Mouse (Mus musculus) splenic B cell, adult 2 months (primary cell): Measurements from ENCODE around the gene Ripor3.

Experiments
- DNase-seq: peaks from one replicate; pipeline ENCODE4 v3.0.0-alpha.2; 2011; ENCODE audit warnings: low read depth, low spot score
- H3K27me3 ChIP-seq: 2 replicates; pipeline ENCODE4 v1.6.1; 2012; ENCODE audit warnings: mild to moderate bottlenecking, low read length, moderate library complexity, mixed read lengths; ENCODE audit not compliant: control insufficient read depth, poor library complexity, insufficient read depth, severe bottlenecking
- H3K36me3 ChIP-seq: 2 replicates; pipeline ENCODE4 v1.6.1; 2012; ENCODE audit warnings: mild to moderate bottlenecking, low read length, moderate library complexity, mixed read lengths; ENCODE audit not compliant: control insufficient read depth, poor library complexity, insufficient read depth, severe bottlenecking

Gene Ripor3

DNA sequence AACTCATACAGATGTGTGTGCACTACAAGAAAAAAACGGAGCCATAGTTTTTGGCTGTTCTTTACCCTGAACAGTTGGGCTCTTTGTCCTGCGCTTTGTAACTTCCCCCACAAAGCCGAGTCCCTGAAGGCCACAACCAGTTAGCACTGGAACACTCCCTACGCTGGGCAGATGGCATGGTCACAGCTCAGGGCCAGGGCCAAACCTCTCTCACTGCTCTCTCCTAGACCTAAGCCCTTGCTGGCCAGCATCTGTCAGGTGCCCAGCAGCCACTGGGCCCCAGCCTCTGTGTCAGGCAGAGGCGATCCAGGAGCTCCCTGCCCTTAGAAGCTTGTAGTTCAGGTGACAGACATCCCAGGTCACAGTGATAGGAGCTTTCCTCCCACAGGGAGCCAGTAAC is 65.0 kb downstream of the Ripor3 start:
- no peaks in the 10 kb centered on the region for H3K36me3 ChIP-seq
- no peak for DNase-seq
- H3K27me3 ChIP-seq: no peaks in the 10 kb centered on the region

DNA sequence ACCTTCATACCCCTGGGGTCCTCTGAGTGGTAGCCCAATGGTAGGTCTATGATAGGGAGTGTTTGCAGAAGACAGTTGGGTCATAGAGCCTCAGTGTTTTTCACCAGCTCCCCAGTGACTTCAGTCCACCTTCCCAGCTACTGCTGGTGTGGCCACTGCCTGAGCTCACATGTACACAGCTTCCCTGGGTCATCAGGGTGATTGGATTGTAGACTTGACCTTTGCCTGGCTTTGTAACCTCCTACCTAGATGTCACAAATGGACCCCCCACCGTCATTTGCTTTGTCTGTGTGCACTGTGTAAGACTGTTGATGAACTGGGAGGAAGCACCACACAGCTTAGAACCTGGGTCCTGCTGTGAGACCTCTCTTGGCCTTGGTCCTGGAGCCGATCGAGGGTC is 66.2 kb downstream of the Ripor3 start:
- no peak for DNase-seq
- no peaks in the 10 kb centered on the region for H3K27me3 ChIP-seq
- H3K36me3 ChIP-seq: no peaks in the 10 kb centered on the region

DNA sequence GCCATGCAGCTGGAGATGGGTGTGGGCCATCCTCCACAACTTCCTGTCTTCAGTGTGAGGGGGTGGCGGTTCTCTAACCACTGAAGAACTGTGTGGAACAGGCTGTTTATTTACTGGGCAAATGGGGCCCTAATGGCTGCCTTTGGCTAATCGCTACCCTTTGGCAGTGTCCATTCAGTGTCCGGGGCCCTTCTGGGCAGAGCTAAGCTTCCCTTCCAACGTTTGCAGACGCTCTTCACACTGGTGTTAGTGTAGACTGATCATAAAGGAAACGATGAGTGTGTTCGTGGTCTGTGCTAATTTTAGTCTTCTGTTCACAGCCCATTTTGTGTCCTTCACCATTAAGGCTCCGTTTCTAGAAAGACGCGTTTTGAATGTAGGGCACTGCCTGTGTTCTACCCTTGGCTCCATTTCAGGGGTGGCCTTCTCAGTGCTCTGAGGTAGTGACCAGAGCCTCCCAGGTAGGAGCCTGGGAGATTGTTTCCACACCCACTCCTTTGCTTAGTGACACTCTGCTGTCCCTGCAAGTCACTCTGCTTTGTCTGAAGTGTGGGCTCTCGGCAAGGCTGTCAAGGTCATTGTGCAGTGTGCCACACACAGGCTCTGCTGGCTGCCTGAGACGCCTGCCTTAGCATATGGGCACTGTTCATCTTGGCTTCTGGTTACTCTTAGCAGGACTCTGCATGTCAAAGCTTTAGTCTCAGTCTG is 67.3 kb downstream of the Ripor3 start:
- peak; percentile 58 for DNase-seq
- H3K36me3 ChIP-seq: no peaks in the 10 kb centered on the region
- H3K27me3 ChIP-seq: no peaks in the 10 kb centered on the region

DNA sequence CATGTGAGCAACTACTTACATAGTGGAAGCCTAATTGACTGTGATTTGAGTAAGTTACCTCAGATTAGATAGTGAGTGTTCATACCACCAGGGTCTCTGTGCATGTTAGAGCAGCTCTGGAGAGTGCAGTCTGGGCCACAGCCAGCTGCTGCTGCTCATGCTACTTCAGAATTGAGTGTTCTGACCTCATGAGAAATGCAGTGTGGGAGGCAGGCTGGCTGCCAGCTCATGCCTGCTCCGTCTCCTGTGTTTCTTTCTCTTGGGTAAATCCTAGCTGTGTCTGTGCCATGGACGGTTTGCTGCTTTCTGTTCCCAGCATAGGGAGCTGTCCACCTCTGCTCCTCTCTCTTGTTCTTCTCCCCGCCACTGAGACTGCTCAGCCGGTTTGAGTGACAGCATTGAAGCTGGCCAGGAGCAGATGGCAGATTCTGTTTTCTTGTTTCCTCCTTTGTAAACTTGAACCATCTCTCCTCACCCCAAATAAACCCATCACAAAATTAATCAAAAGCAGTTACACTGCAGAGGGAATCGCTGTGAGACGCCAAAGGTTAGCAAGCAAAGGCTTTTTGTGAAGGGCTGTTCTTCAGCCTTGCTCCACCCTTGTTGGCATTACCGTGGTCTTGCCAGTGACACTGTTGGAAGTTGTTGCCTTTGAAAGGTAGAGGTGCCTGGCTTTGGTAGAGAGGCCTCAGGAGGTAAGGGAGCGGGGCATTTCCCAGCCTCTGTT is 68.1 kb downstream of the Ripor3 start:
- no peak for DNase-seq
- Histone ChIP-seq H3K36me3 (no peaks in the 10 kb centered on the region), H3K27me3 (no peaks in the 10 kb centered on the region)

DNA sequence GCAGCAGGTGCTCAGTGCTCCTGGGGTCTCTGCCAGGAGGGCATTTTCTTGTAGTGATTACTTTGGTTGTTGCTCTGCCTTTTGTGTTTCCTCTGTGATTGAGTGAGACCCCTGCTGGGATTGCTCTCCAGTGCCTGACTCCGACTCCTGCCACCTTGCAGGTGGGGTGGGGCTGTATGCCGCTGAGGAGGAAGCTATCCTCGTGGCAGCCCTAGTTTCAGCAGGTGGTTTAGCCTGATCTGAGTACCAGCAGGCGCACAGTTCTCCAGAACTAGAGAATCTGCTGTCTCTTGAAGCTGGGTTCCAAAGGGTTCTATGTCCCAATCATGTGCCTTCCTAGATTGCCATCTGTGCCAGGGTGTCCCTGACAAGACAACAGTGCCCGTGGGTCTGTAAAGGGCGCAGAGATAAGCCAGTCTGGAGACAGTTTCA is 68.7 kb downstream of the Ripor3 start:
- H3K36me3 ChIP-seq: no peaks in the 10 kb centered on the region
- no peak for DNase-seq
- H3K27me3 ChIP-seq: no peaks in the 10 kb centered on the region

DNA sequence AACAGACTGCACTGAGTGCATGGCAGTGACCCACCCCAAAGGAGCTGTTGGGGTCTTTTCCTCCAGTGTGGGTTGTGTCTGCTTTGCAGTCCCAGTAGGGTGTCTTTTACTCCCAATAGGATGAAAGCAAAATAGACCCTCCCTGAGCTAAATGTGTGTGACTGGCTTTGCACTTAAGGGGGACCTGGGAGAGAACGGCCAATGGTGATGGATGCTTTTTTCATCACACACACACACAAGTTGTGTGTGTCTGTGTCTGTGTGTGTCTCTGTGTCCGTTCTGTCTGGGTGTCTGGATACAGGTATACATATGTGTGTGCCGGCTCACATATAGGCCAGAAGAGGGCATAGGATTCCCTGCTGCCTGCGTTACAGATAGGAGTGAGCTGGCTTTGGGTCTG is 69.1 kb downstream of the Ripor3 start:
- DNase-seq: no peak
- Histone ChIP-seq H3K27me3 (no peaks in the 10 kb centered on the region), H3K36me3 (no peaks in the 10 kb centered on the region)

DNA sequence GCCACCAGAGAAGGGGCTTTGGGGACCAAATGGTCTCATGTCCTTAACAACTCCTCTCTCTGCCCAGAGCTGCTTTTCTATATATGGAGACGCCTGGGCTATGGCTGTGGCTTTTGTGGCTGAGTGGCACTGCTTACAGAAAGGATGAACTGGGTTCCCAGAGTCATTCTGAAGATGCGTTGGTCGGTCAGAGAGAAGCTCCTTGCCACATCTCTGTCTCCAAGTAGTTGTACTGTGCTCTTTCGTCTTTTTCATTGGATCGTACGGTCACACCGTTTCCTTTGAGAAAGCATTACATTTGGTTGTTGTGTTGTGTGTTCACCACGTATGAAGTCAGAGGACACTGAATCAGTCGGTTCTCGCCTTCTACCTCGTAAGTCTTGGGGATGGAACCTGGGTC is 69.8 kb downstream of the Ripor3 start:
- DNase-seq: no peak
- no peaks in the 10 kb centered on the region for H3K27me3 ChIP-seq
- H3K36me3 ChIP-seq: no peaks in the 10 kb centered on the region

DNA sequence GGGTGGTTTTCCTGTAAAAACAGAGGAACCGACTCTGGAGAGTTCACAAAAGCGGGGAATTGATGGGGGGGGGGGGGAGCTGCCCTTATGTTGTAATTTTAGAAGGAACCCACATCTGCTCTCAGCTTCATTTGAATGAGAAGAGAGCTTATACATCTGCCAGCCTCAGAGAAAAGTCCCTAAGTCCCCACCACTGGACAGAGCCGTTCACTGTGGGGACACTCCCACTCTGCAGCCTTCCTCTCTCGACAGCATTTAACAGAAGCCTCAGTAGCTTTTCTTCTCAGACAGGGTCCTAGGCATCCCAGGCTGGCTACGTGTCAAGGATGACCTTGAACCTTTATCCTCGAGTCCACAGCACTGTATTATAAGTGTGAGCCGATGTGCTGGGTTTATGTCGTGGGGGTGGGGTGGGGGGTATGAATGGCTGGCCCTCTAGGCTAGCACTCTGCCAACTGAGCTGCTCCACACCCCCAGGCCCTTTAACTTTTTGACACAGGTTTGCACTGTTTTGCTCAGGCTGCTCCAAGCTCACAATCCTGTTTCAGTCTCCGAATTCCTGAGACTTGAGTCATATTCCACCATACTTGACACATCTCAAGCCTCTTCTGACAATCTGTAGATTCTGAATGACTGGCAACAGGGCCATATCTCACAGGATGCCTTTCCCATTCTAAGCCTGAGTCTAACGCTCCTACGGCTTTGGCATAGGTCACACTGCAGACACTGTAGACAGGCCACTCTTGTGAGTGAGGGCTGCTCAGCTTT is 70.6 kb downstream of the Ripor3 start:
- Histone ChIP-seq H3K27me3 (no peaks in the 10 kb centered on the region), H3K36me3 (no peaks in the 10 kb centered on the region)
- DNase-seq: peak; percentile 41

DNA sequence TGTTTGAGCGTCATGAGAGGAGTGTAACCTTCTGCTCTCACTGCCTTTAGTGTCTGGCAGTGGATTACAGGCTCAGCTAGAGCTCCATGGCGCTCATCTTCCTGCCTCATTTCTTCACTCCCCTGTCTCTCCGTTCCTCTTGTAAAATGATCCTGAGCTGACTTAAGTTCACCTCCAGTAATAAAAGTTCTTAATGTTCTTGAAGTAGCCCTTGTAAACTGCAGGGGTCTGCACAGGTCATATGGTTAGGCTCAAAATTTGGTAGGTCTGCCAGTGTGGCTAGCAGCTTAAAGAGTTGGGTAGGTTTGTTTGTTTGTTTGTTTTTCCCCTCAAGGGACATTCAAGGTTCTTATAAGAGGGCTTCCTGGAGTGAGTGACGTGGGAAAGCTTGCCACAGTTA is 71.2 kb downstream of the Ripor3 start:
- H3K27me3 ChIP-seq: no peaks in the 10 kb centered on the region
- DNase-seq: no peak

DNA sequence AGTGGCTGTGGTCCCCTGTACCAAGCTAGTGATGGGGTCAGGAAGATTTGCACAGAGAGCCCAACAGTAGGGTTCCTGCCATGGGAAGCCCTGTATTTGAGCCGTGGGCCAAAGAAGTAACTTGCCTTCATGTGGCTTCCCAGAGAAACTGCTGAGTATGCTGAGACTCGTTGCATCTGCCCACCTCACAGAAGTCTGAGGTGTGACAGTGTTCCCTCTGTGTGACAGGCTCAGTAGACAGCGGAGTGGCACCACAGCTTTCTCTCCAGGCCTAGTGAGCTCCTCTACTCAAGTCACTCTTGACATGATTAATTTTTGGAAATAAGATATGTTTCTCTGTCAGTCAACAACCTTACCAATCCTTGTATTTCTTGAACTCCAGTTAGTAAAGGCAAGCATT is 71.6 kb downstream of the Ripor3 start:
- Histone ChIP-seq H3K27me3 (no peaks in the 10 kb centered on the region), H3K36me3 (no peaks in the 10 kb centered on the region)
- DNase-seq: no peak

More for the DNA sequence above, 71.2 kb downstream of the Ripor3 start:
- no peaks in the 10 kb centered on the region for H3K36me3 ChIP-seq

DNA sequence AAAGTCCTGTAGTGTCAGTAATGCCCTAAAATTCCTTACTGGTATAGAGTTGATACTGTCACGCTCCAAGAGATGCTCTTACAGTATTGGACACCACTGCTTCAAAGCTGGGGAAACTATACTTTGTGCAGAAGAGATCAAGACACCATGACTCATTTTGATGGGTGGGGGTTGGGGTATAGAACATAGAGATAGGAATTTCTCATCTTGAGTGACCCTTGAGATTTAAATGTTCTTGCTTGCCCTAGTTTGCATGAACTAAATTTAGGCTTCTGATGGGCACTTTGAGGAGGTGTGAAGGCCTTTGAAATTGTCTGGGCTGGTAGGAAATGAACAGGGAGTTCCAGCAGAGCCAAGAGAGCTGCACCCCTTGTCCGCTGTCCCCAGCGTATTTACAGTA is 74.5 kb downstream of the Ripor3 start:
- Histone ChIP-seq H3K36me3 (no peaks in the 10 kb centered on the region), H3K27me3 (no peaks in the 10 kb centered on the region)
- no peak for DNase-seq

DNA sequence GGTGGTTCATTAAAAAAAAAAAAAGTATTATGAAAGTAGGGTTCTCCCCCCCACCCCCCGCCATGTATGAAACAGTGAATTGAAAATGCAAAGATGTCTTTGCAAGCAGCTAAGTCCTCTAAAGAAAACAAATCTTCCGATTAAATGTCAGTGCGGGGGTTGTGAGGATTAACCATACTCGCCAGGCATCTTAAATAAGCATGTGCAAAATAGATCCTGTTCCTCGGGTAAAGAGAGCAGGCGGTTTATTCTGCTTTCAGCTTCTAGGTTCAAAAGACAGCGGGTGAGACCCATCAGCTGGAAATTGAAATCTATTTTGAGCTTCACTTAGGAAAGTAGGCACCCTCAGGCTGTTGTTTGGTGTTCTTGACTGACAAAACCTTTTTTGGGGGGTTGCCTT is 77.0 kb downstream of the Ripor3 start:
- no peaks in the 10 kb centered on the region for H3K36me3 ChIP-seq
- no peak for DNase-seq

DNA sequence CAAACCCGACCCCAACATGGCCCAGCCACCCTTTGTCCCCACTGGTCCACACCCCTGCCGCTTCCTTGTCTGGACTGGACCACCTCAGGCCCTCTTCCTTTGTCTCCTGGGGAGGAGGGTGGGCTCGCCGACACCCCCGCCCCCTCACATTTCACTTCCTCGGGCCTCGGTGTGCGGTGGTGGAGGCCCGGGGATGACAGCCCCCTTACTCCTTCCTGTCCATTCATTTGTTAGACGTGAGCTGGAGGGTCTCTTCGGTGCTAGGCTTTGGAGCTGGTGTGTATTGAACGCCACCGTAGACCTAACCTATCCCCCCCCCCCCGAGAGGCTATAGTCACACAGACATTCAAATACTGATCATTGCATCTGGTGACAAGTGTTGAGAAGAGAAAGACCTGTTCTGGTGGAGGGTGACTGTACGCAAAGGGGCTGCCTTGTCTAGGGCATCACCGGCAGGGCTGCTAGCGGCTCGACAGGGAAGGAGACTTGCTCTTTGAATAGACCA is 77.6 kb downstream of the Ripor3 start:
- Histone ChIP-seq H3K36me3 (no peaks in the 10 kb centered on the region), H3K27me3 (no peaks in the 10 kb centered on the region)
- DNase-seq: peak; percentile 44

More for the DNA sequence above, 77.0 kb downstream of the Ripor3 start:
- no peaks in the 10 kb centered on the region for H3K27me3 ChIP-seq

DNA sequence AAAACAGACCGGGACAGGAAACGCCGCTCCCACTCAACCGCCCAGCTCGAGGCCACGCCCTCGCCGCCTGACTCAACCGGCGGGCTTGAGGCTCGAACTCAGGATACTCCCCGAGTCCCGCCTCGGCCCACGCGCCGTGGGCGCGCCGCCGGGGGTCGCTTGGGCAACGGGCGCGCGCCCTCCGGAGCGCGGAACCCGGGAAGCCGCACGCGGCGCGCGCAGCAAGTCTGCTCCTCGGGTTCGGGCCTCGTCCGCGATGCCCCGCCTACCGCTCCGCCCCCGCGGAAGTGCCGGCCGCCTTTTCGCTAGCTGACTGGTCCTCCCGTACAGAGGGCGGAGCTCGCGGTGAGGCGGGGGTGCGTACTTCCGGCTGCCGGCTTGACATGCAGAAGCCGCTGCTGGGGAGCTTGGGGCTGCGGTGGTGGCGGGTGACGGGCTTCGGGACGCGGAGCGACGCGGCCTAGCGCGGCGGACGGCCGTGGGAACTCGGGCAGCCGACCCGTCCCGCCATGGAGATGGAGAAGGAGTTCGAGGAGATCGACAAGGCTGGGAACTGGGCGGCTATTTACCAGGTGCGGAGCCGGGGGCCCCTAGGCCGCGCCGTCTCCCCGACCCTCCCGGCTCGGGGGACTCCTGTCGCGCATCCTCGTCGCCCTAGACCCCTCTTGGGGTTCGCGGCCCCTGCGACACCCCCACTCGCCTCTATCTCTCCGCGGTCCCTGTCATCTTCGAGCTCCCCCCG is 78.3 kb downstream of the Ripor3 start, which contains the start of gene Ptpn1:
Gene Ptpn1 (plus strand): TSS at position 73 of the 742 bp plus-strand sequence.
- H3K27me3 ChIP-seq: no peaks in the 10 kb centered on the region
- no peaks in the 10 kb centered on the region for H3K36me3 ChIP-seq
- DNase-seq: peak; percentile 98
